Mouse (Mus musculus): Measurements from ENCODE around the gene Snx11. TPM values are rescaled to one million over a fixed set of nuclear protein-coding genes. Genes with fewer than 3 reads are reported as not detected.

The Snx11 gene
- polyA plus RNA-seq, 1 experiment from 2014 or later, result 10.9 TPM

DNA sequence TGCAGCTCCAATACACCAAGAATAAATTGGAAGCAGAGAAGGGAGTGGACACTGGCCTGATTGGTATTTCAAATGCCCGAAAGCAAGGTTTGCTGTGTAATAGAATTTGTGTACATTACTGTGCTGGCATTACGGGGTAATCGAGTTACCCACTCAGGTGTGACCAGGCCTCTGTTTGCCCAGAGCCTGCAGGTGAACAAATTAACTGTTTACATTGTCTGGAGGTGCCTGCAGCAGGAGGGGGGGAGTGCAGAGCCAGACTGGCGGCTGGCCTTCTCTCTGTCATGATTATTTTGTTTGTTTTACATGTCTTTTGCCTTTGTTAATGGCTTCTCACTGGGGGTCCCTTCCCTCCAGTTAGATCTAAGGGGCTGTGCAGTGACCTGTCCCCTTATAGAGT, 44.7 kb downstream of the Snx11 start:
- Histone ChIP-seq H3K9me3 (replicated peaks) (no peaks in the 10 kb centered on the region), H3K9ac (no peak overlapping the region), H3K27me3 (0 out of 2 replicates have a peak, but pooled peaks cover 6% of the 10 kb centered on the region), H3K27ac (no peak overlapping the region), H3K4me1 (replicated peaks) (peaks cover 8% of the 10 kb centered on the region), H3K4me2 (no peak overlapping the region), H3K4me3 (no peak overlapping the region), H3K36me3 (no peaks in the 10 kb centered on the region)
- no peak for ATAC-seq (replicated peaks; ENCODE audit: insufficient number of reproducible peaks, insufficient read depth, low FRiP score, low read depth)
- WGBS, result 71% methylated on average over 4 of the region's 4 CpGs

DNA sequence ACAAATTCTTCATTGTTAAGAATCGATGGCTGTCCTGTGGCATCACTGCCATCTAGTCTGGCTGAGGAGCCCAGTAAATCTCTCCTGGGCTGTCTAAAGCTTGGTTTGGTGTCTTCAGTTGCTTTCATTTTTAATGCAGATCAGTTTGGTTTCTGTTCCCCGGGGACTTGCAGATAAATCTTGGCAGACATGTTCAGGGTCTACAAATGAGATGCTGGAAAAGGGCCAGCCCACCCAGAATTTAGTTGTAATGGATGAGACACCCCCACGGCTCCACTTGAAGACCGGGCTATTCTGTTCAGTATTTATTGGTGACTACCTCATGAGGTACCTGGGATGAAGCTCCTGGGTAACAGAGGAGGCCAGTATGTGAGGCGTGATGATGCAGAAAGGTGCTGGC, 47.0 kb downstream of the Snx11 start:
- no peak for ATAC-seq (replicated peaks; ENCODE audit: insufficient number of reproducible peaks, insufficient read depth, low FRiP score, low read depth)
- 73% methylated on average over 5 of the region's 5 CpGs for WGBS
- no peak overlapping the region for H3K27ac ChIP-seq
- no peak overlapping the region for H3K9ac ChIP-seq
- H3K4me1 ChIP-seq (replicated peaks), result 0 out of 2 replicates have a peak, but pooled peaks cover 2% of the 10 kb centered on the region
- H3K27me3 ChIP-seq, result 0 out of 2 replicates have a peak, but pooled peaks cover 6% of the 10 kb centered on the region
- no peaks in the 10 kb centered on the region for H3K36me3 ChIP-seq
- H3K4me2 ChIP-seq, result no peak overlapping the region
- H3K9me3 ChIP-seq (replicated peaks), result no peaks in the 10 kb centered on the region
- no peak overlapping the region for H3K4me3 ChIP-seq

DNA sequence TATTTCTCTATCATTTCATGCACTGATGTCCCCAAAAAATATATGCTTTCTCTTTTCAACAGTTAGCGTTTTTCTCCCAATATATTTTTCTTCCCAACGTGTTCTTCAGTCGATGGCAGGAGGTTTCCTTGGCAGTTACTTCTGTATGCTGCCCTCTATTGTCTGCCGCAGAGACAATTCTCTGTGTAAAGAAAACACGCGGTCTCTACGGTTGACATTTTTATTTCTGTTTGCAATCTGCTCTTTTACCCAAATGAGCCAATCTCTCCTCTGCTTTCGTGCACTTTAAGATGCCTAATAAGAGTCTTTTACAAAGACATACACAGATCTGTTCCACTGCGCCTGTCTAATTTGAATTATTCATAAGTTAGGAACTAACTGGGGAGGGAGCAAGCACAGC, 47.9 kb downstream of the Snx11 start:
- Histone ChIP-seq H3K9me3 (replicated peaks) (no peaks in the 10 kb centered on the region), H3K4me2 (no peak overlapping the region), H3K9ac (no peak overlapping the region), H3K4me1 (replicated peaks) (0 out of 2 replicates have a peak, but pooled peaks cover 2% of the 10 kb centered on the region), H3K36me3 (no peaks in the 10 kb centered on the region), H3K27me3 (0 out of 2 replicates have a peak, but pooled peaks cover 6% of the 10 kb centered on the region), H3K4me3 (no peak overlapping the region), H3K27ac (no peak overlapping the region)
- ATAC-seq (replicated peaks; ENCODE audit: insufficient number of reproducible peaks, insufficient read depth, low FRiP score, low read depth), result no peak
- WGBS, result 39% methylated on average over 9 of the region's 9 CpGs

GRCm38 (mm10) chr11:96728577-96728976, 48.8 kb downstream of the Snx11 start:
- WGBS, result 76% methylated on average over 2 of the region's 2 CpGs
- no peak for ATAC-seq (replicated peaks; ENCODE audit: insufficient number of reproducible peaks, insufficient read depth, low FRiP score, low read depth)
- 0 out of 2 replicates have a peak, but pooled peaks cover 2% of the 10 kb centered on the region for H3K4me1 ChIP-seq (replicated peaks)
- 0 out of 2 replicates have a peak, but pooled peaks cover 3% of the 10 kb centered on the region for H3K27me3 ChIP-seq
- no peak overlapping the region for H3K9ac ChIP-seq
- no peak overlapping the region for H3K27ac ChIP-seq
- H3K4me2 ChIP-seq, result no peak overlapping the region
- H3K36me3 ChIP-seq, result no peaks in the 10 kb centered on the region
- no peaks in the 10 kb centered on the region for H3K9me3 ChIP-seq (replicated peaks)
- no peak overlapping the region for H3K4me3 ChIP-seq

GRCm38 (mm10) chr11:96725833-96726232, 51.5 kb downstream of the Snx11 start:
- H3K27ac ChIP-seq, result no peak overlapping the region
- no peak overlapping the region for H3K4me2 ChIP-seq
- no peak overlapping the region for H3K9ac ChIP-seq
- no peaks in the 10 kb centered on the region for H3K27me3 ChIP-seq
- H3K4me3 ChIP-seq, result no peak overlapping the region
- 26% methylated on average over 1 of the region's 1 CpGs for WGBS
- no peaks in the 10 kb centered on the region for H3K9me3 ChIP-seq (replicated peaks)
- no peak for ATAC-seq (replicated peaks; ENCODE audit: insufficient number of reproducible peaks, insufficient read depth, low FRiP score, low read depth)
- H3K36me3 ChIP-seq, result no peaks in the 10 kb centered on the region
- H3K4me1 ChIP-seq (replicated peaks), result 0 out of 2 replicates have a peak, but pooled peaks cover 2% of the 10 kb centered on the region

- H3K9ac ChIP-seq, result no peak overlapping the region
- WGBS, result 57% methylated on average over 7 of the region's 7 CpGs
- no peaks in the 10 kb centered on the region for H3K4me1 ChIP-seq (replicated peaks)
- no peak for ATAC-seq (replicated peaks; ENCODE audit: insufficient number of reproducible peaks, insufficient read depth, low FRiP score, low read depth)
- H3K9me3 ChIP-seq (replicated peaks), result no peaks in the 10 kb centered on the region
- no peak overlapping the region for H3K4me2 ChIP-seq
- H3K27ac ChIP-seq, result no peak overlapping the region
- H3K4me3 ChIP-seq, result no peak overlapping the region
- H3K36me3 ChIP-seq, result no peaks in the 10 kb centered on the region
- H3K27me3 ChIP-seq, result no peaks in the 10 kb centered on the region
These were observed 58.8 kb downstream of the Snx11 start for GRCm38 (mm10) chr11:96718609-96719008.

Other genes with a start within 250 kb of the Snx11 start
- 52.4 and 52.9 TPM in 2 replicates for gene Cbx1, start 11.6 kb upstream of the Snx11 start, polyA plus RNA-seq (2015; fragmentation: Nextera tagmentation; extraction: Ambion mirVana)
- gene Nfe2l1, start 52.4 kb upstream of the Snx11 start, polyA plus RNA-seq (2015; fragmentation: Nextera tagmentation; extraction: Ambion mirVana), result 75.3 and 79.0 TPM in 2 replicates
- 120 and 122 TPM in 2 replicates for gene Copz2, start 72.3 kb upstream of the Snx11 start, polyA plus RNA-seq (2015; fragmentation: Nextera tagmentation; extraction: Ambion mirVana)
- 45.2 and 58.7 TPM in 2 replicates for gene Cdk5rap3, start 138.9 kb upstream of the Snx11 start, polyA plus RNA-seq (2015; fragmentation: Nextera tagmentation; extraction: Ambion mirVana)
- 1.7 and 2.9 TPM in 2 replicates for gene Prr15l, start 150.5 kb upstream of the Snx11 start, polyA plus RNA-seq (2015; fragmentation: Nextera tagmentation; extraction: Ambion mirVana)
- 65.2 and 74.8 TPM in 2 replicates for gene Pnpo, start 166.4 kb upstream of the Snx11 start, polyA plus RNA-seq (2015; fragmentation: Nextera tagmentation; extraction: Ambion mirVana)
- gene Sp2, start 205.4 kb upstream of the Snx11 start, polyA plus RNA-seq (2015; fragmentation: Nextera tagmentation; extraction: Ambion mirVana), result 12.9 and 18.2 TPM in 2 replicates
- 0.09 and 0.15 TPM in 2 replicates for gene Sp6, start 235.8 kb upstream of the Snx11 start, polyA plus RNA-seq (2015; fragmentation: Nextera tagmentation; extraction: Ambion mirVana)

All from heart, embryonic 15.5 days (tissue).